Mouse (Mus musculus) cerebellum, adult 2 months (tissue): Measurements from ENCODE around the gene Slc35g3.

Source experiments
- CTCF ChIP-seq: fragments of 200-500 bp; IDR thresholded peaks from 2 replicates; pipeline ENCODE4 v1.5.1; 2011; ENCODE audit warnings: low read depth, mild to moderate bottlenecking, control low read depth, low read length, moderate library complexity, borderline replicate concordance; ENCODE audit not compliant: insufficient read depth
- POLR2A ChIP-seq: fragments of 200-500 bp; IDR thresholded peaks from 2 replicates; pipeline ENCODE4 v1.6.1; 2011; ENCODE audit warnings: low read length, control low read depth, borderline replicate concordance; ENCODE audit not compliant: insufficient read depth

DNA sequence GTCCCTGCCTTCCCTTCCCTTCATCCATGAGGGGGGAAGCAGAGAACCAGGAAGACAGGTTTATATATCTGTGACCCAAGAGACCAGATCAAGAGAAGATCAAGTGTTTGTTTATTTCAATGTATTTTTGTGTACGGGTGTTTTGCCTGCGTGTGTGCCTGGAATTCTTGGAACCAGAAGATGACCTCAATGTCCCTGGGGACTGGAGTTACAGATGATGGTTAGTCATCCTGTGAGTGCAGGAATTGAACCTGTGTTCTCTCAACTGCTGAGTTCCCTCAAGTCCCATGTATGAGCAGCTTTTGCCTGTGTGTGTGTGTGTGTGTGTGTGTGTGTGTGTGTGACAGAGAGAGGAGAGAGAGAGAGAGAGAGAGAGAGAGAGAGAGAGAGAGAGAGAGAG, 45.9 kb upstream of the Slc35g3 start:
- TF ChIP-seq CTCF: no peak
- no peak for TF ChIP-seq POLR2A
